Mouse (Mus musculus) NIH3T3 (cell line): ENCODE measurements at regions not wholly inside any gene's neighbourhood (a gene's known extent, or its start where the extent isn't known, plus 50 kb on each side); places are given as distances from the start of the nearest gene placed in this dataset.

ENCODE experiments used
- DNase-seq: peaks from one replicate; pipeline ENCODE4 v3.0.0-alpha.2; 2012; ENCODE audit warnings: low read depth

- no peak for DNase-seq
Measured at GRCm38 (mm10) chr8:107717856-107718255, 129.6 kb upstream of the Psmd7 start.

DNA sequence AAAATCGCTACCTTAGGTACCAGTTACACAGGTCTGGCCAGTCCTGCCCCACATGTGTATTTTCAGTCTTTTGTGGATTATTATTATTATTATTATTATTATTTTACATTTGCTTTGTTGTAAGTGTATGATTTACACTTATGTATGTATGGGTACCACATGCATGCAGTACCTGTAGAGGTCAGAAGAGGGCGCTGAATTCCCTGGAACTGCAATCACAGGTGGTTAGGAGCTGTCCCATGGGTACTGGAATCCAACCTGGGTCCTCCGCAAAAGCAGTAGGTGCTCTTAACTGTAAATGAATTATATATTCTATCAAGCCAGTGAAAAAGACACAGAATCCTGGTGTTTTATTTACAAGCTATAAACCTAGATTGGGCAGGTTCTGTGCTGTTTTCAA, 131.4 kb upstream of the Psmd7 start:
- DNase-seq, result peak; percentile 14

- DNase-seq, result no peak
Measured at GRCm38 (mm10) chr8:107726716-107727115, 138.5 kb upstream of the Psmd7 start.

- DNase-seq, result no peak
Measured at GRCm38 (mm10) chr8:107727276-107727675, 139.0 kb upstream of the Psmd7 start.

DNA sequence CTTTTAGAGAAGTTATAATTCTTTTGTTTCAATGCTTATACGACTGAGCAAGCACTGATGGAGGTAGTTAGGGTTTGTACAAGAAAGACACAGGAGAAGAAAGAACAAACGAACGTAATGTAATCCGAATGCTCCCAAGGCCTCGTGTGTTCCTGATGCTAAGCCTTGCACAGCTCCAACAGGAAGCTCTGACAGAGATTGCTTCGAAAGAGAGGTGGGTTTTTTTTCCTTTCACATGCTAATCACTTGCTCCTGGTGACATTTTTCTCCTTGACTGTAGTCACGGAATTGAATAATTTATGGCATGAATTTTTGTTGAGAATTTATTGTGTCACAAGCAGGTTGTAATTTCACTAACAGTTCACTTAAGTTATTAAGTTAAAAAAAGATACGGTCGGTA, 150.8 kb upstream of the Psmd7 start:
- no peak for DNase-seq

DNA sequence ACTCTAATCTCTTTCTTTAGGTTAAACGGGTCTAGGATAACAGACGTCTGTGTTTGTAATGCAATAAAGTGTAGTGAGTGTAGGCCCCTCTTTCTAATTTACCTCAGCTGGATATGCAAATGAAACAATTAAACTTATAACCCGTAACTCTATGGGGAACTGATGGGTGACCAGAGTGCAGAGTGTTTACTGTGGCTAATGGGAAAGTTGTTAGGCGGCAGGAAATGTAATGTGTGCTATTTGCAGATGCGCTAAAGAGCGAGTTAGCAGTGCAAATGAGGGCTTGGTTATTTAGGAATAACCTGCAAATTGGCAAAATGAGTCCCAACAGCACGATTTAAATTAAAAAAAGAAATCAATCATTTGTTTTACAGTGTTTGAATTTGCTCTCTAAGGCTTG, 168.8 kb upstream of the Psmd7 start:
- no peak for DNase-seq

DNA sequence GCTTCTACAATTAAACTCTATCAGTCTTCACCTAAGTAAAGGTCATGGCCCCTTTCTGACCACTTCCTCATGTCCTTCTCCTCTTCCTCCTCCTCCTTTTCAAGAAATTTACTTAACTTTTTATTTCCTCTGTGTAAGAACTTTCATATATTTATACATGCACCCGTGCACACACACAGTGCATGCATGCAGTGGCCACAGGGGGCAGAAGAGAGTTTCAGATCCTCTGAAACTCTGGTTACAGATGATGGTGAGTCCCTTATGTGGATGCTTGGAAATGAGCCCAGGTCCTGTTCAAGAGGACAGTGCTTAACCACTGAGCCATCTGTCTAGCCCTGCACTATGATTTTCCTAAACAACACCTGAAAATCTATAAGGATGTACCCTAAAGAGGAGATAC, 170.4 kb upstream of the Psmd7 start:
- DNase-seq, result peak; percentile 21

GRCm38 (mm10) chr8:107776906-107777305, 165.5 kb upstream of the Zfhx3 start:
- no peak for DNase-seq

DNA sequence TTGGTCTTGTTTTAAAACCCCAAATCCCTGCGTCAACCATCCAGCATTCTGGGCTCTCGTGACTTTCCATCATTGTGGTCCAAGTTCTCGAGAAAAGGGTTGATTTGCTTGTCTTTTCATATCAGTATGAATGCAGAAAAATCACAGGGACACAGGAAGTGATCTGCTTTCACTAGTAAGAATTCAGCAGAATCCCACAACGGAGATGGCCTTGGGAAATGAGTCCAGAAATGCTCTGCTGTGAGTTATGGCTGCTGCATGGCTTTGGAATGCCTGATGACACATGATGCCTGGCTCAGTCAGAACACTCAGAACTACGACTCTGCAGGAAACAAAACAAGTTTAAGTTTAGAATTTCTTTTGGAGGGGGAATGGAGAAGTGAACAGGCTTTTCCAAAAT, 156.7 kb upstream of the Zfhx3 start:
- DNase-seq, result peak; percentile 85

- DNase-seq, result peak; percentile 79
Measured at GRCm38 (mm10) chr8:107792286-107792685, 150.2 kb upstream of the Zfhx3 start.

DNA sequence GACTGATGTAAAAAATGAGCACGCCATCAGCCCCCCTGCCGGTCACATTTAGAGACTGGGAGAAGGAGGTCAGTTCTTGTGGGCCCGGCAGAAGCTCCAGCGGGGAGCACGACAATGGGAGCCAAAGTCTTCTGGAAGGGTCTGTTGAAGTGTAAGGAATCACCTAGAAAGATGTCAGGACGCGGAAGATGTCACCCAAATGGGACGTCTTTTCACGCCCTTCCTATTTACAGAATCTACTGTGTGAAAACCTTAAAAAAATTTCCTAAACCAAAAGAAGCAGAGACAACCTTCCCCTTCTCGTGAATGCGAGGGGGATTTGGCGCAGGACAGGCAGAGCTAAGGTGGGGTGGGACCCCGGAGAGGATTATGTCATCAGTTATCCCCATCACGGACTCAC, 127.5 kb upstream of the Zfhx3 start:
- no peak for DNase-seq

GRCm38 (mm10) chr8:107815775-107816174, 126.7 kb upstream of the Zfhx3 start:
- peak; percentile 53 for DNase-seq

GRCm38 (mm10) chr8:107817796-107818195, 124.6 kb upstream of the Zfhx3 start:
- DNase-seq, result no peak

DNA sequence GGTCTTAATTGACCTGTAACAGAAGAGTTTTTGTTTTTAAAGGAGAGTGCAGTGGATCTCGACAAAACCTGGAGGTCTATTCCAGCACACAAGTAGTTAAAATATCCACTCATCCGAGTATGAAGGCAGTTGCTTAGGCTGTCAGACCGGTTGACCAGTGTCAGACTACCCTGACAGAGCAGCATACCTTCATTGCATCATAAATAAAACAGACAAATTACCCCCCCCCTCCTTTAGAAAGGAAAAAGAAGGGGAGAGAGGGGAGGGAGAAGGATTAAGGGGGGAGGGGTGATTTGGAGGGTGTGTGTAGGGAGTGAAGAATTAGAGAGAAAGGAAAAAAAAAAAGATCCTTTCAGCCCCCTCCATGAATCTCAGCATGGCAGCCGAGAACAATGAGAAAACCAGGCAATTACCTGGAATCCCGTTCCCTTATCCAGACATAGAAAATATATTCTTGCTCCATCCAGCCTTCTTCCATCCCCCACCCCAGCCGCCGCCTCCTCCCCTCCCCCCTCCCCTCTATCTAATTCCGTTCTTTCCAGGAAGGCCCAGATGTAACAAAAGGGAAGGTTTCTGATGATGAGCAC, 122.2 kb upstream of the Zfhx3 start:
- DNase-seq, result no peak

DNA sequence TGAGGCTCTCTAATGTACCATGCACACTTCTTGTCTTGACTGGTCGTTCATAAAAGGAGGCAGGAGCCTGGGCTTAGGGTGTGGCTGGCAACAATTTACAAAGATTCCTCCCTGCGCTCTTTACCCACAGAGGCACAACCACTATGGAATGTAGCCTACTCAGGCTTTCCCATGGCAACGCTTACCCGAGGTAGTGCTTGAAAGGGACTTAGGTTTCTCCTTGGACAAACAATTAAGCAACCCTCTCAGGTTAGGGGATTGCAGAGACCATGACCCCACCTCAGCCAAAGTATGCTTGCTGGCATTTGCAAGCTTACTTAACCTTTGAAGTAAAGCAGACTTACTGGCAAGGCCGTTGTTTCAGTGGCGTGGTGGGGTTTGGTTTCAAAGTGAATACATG, 120.9 kb upstream of the Zfhx3 start:
- DNase-seq, result no peak

DNA sequence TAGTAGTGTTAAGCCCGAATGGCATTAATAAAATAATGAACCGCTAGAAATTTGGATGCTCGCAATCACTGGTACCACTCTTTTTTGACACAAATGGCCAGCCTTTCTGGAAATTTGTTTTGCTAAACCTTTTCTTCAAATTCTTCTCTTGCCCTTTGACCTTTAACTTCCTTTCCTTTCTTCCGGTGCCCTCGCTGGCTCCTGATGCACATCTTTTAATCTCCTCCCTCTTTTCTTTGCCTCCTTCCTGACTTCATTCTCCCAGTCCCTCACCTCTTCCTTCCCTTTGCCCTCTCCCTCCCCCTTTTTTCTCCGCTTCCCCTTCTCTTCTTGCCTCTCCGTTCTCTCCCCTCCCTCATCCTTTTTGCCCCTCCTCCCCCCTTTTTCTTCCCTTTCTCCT, 118.3 kb upstream of the Zfhx3 start:
- no peak for DNase-seq

DNA sequence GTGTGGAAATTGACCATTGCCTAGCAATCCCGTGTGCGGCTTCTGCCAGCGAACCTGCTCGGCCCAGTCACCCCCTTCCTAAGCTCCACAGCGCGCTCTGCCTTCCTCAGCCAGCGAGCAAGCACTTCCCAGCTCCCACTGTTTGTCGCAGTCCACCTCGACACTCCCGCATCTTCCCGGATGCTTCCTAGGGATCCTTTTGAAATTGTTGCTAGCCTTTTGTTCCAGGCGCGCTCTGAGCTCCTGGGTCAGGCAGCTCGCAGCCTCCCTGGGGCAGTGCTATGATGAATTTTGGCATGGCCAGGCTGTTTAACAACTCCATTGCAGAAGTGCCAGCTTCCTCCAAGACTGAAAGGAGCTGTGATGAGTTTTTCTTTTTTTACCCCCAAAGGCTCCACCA, 117.8 kb upstream of the Zfhx3 start:
- no peak for DNase-seq

GRCm38 (mm10) chr8:107827500-107828125, 114.8 kb upstream of the Zfhx3 start:
- no peak for DNase-seq

GRCm38 (mm10) chr8:107828541-107828940, 113.9 kb upstream of the Zfhx3 start:
- no peak for DNase-seq

GRCm38 (mm10) chr8:107833481-107833880, 109.0 kb upstream of the Zfhx3 start:
- no peak for DNase-seq

- no peak for DNase-seq
Measured at GRCm38 (mm10) chr8:107846141-107846540, 96.3 kb upstream of the Zfhx3 start.

- no peak for DNase-seq
Measured at GRCm38 (mm10) chr8:107851236-107852043, 91.0 kb upstream of the Zfhx3 start.

- DNase-seq, result peak; percentile 3
Measured at GRCm38 (mm10) chr8:107859770-107860169, 82.7 kb upstream of the Zfhx3 start.
